In genomic region chr4:66828163-66828668, GRCm38 (mm10) we compare ENCODE assay signal across 9 mouse cellular contexts. TPM values are rescaled to one million over a fixed set of nuclear protein-coding genes. Genes with fewer than 3 reads are reported as not detected.
DNase-seq lines count a peak whose midpoint lies in the region; ATAC-seq and TF ChIP-seq lines count a peak whose summit lies in the region.
"Had no signal": no experiment of that assay in that cellular context is flagged by ENCODE, and none has a peak within 500 bp of the region (broad histone marks: within the 10 kb centered on the region; RNA-seq: fewer than 3 reads in every experiment).

No protein-coding gene starts in this region.

- H3K27me3 ChIP-seq in lung, embryonic 16.5 days (ENCODE audit: control insufficient read depth, insufficient read depth, low read depth, low read length) = no peaks in the 10 kb centered on the region
- H3K27me3 ChIP-seq in embryonic facial prominence, embryonic 14.5 days (replicated peaks; ENCODE audit: control insufficient read depth, insufficient read depth, low read length) = no peaks in the 10 kb centered on the region
- no peaks in the 10 kb centered on the region for H3K27me3 ChIP-seq in intestine, embryonic 14.5 days (replicated peaks; ENCODE audit: control insufficient read depth, insufficient read depth, low read length)
- H3K27me3 ChIP-seq in small intestine, adult 2 months (ENCODE audit: control insufficient read depth, insufficient read depth, low read length) = no peaks in the 10 kb centered on the region

- H3K4me3 ChIP-seq in lung, embryonic 16.5 days (ENCODE audit: low read length) = peak overlapping the region; percentile 25
- H3K4me3 ChIP-seq in embryonic facial prominence, embryonic 14.5 days (ENCODE audit: low read depth, low read length) = peak overlapping the region; percentile 18; the same call in 1 of the 2 replicates
- H3K4me3 ChIP-seq in intestine, embryonic 14.5 days (ENCODE audit: low read depth, low read length) = peak overlapping the region; percentile 4; the same call in 1 of the 2 replicates
- H3K4me3 ChIP-seq in small intestine, adult 2 months (ENCODE audit: low read depth, low read length) = peak overlapping the region; percentile 6; the same call in 1 of the 2 replicates

- no peak for TF ChIP-seq CTCF in small intestine, adult 2 months (IDR thresholded peaks at IDR 0.05; ENCODE audit: extremely low read depth, insufficient read length, insufficient replicate concordance, low read depth, low read length)

- ATAC-seq in lung, embryonic 16.5 days (ENCODE audit: low read depth) = no peak
- peak; percentile 20; the same call in 1 of the 2 replicates for ATAC-seq in embryonic facial prominence, embryonic 14.5 days (ENCODE audit: low read depth)
- ATAC-seq in intestine, embryonic 14.5 days (replicated peaks; ENCODE audit: low FRiP score, low TSS enrichment, low read depth) = no peak
- ATAC-seq in erythroid progenitor cell, adult 5-6 weeks (replicated peaks; ENCODE audit: low FRiP score, poor library complexity, severe bottlenecking) = no peak

- H3K4me2 ChIP-seq in lung, embryonic 16.5 days (ENCODE audit: low read depth, low read length) = peak overlapping the region; percentile 44
- H3K4me2 ChIP-seq in embryonic facial prominence, embryonic 14.5 days (ENCODE audit: low read depth, low read length) = peak overlapping the region; percentile 37
- peak overlapping the region; percentile 32 for H3K4me2 ChIP-seq in intestine, embryonic 14.5 days (ENCODE audit: low read length)
- H3K4me2 ChIP-seq: midbrain, embryonic 11.5 days had no signal

- TF ChIP-seq POLR2A in small intestine, adult 2 months (IDR thresholded peaks at IDR 0.05; ENCODE audit: low read depth, low read length) = no peak

- H3K4me1 ChIP-seq in lung, embryonic 16.5 days (replicated peaks; ENCODE audit: control insufficient read depth, insufficient read depth, low read length) = no peaks in the 10 kb centered on the region
- no peaks in the 10 kb centered on the region; the same call in 1 of the 2 replicates for H3K4me1 ChIP-seq in embryonic facial prominence, embryonic 14.5 days (ENCODE audit: control insufficient read depth, insufficient read depth, low read length)
- peaks cover 4% of the 10 kb centered on the region; the same call in 1 of the 2 replicates for H3K4me1 ChIP-seq in intestine, embryonic 14.5 days (replicated peaks; ENCODE audit: control insufficient read depth, insufficient read depth, low read length)
- H3K4me1 ChIP-seq in small intestine, adult 2 months (ENCODE audit: control insufficient read depth, insufficient read depth, insufficient read length, low read length) = no peaks in the 10 kb centered on the region

- H3K27ac ChIP-seq in lung, embryonic 16.5 days (ENCODE audit: low read length) = peak overlapping the region; percentile 11
- H3K27ac ChIP-seq in embryonic facial prominence, embryonic 14.5 days (replicated peaks; ENCODE audit: low read depth, low read length) = peak overlapping the region; percentile 64; the same call in 1 of the 2 replicates
- 0 out of 2 replicates have a peak overlapping the region, but pooled peaks have one; percentile 43 for H3K27ac ChIP-seq in intestine, embryonic 14.5 days (ENCODE audit: low read depth)
- peak overlapping the region; percentile 67 for H3K27ac ChIP-seq in small intestine, adult 2 months (ENCODE audit: insufficient read depth, low read depth, low read length)

- no peak for DNase-seq in lung, adult 18-20 months
- no peak for DNase-seq in embryonic facial prominence, embryonic 14.5 days (ENCODE audit: low spot score)
- peak; percentile 54 for DNase-seq in intestine, embryonic 14.5 days (ENCODE audit: low spot score)
- no peak for DNase-seq in frontal cortex, postnatal 36 days (ENCODE audit: low spot score in 2 of 2)
- no peak for DNase-seq in cerebellum, adult 9-10 months

- peak overlapping the region; percentile 12; the same call in 1 of the 2 replicates for H3K9ac ChIP-seq in lung, embryonic 16.5 days (ENCODE audit: low read length)
- H3K9ac ChIP-seq in embryonic facial prominence, embryonic 14.5 days (ENCODE audit: low read depth, low read length) = no peak overlapping the region
- no peak overlapping the region for H3K9ac ChIP-seq in intestine, embryonic 14.5 days (ENCODE audit: low read length)

- 38% methylated on average over 6 of the region's 6 CpGs for WGBS in lung, embryonic 16.5 days
- 38% methylated on average over 6 of the region's 6 CpGs for WGBS in embryonic facial prominence, embryonic 14.5 days
- 35% methylated on average over 6 of the region's 6 CpGs for WGBS in intestine, embryonic 14.5 days
- WGBS in small intestine, adult 2 months = 28% methylated on average over 6 of the region's 6 CpGs

- no peaks in the 10 kb centered on the region for H3K36me3 ChIP-seq in lung, embryonic 16.5 days (ENCODE audit: control insufficient read depth, insufficient read depth, low read length)
- H3K36me3 ChIP-seq in embryonic facial prominence, embryonic 14.5 days (ENCODE audit: control insufficient read depth, insufficient read depth, low read length) = no peaks in the 10 kb centered on the region
- no peaks in the 10 kb centered on the region for H3K36me3 ChIP-seq in intestine, embryonic 14.5 days (ENCODE audit: control insufficient read depth, insufficient read depth, low read length)
- H3K36me3 ChIP-seq in small intestine, adult 2 months (ENCODE audit: control insufficient read depth, insufficient read depth, low read length) = no peaks in the 10 kb centered on the region

- no peaks in the 10 kb centered on the region for H3K9me3 ChIP-seq in lung, embryonic 16.5 days (ENCODE audit: control insufficient read depth, low read length)
- no peaks in the 10 kb centered on the region for H3K9me3 ChIP-seq in embryonic facial prominence, embryonic 14.5 days (ENCODE audit: control insufficient read depth, low read length)
- H3K9me3 ChIP-seq in intestine, embryonic 14.5 days (ENCODE audit: control insufficient read depth, low read length) = no peaks in the 10 kb centered on the region

RNA-seq across cellular contexts. Expression of gene Tlr4, which starts 0.8 kb away (rescaled TPM):
- 1.9 and 2.5 TPM in 2 replicates for polyA plus RNA-seq in lung, embryonic 16.5 days (2015; fragmentation: Nextera tagmentation; extraction: Ambion mirVana)
- 2.4 and 2.9 TPM in 2 replicates for polyA plus RNA-seq in embryonic facial prominence, embryonic 14.5 days (2014; fragmentation: Nextera tagmentation; extraction: Ambion mirVana)
- 1.3 and 1.6 TPM in 2 replicates for polyA plus RNA-seq in intestine, embryonic 14.5 days (2014; fragmentation: Nextera tagmentation; extraction: Ambion mirVana)
- 0.04 and 0.14 TPM in 2 replicates for polyA plus RNA-seq in small intestine, adult 2 months (2012; rRNA removed)
- total RNA-seq in erythroid progenitor cell, adult 5-6 weeks (2015; ENCODE audit: low replicate concordance) = 3.4 and 6.1 TPM in 2 replicates
- total RNA-seq in erythroid progenitor cell, adult 5-6 weeks (2017; ENCODE audit: low replicate concordance) = 4.2 and 6.0 TPM in 2 replicates

Comparison
In these comparisons a context has a peak if more than half of its experiments do, and no peak if none do; other contexts are left out.
1. H3K27ac ChIP-seq: peak in every context shown above with its lines; median percentile 67 in small intestine, adult 2 months; 64 in embryonic facial prominence, embryonic 14.5 days; 43 in intestine, embryonic 14.5 days; 11 in lung, embryonic 16.5 days.